10 mouse cellular contexts compared by ENCODE assay signal in the genomic region with DNA sequence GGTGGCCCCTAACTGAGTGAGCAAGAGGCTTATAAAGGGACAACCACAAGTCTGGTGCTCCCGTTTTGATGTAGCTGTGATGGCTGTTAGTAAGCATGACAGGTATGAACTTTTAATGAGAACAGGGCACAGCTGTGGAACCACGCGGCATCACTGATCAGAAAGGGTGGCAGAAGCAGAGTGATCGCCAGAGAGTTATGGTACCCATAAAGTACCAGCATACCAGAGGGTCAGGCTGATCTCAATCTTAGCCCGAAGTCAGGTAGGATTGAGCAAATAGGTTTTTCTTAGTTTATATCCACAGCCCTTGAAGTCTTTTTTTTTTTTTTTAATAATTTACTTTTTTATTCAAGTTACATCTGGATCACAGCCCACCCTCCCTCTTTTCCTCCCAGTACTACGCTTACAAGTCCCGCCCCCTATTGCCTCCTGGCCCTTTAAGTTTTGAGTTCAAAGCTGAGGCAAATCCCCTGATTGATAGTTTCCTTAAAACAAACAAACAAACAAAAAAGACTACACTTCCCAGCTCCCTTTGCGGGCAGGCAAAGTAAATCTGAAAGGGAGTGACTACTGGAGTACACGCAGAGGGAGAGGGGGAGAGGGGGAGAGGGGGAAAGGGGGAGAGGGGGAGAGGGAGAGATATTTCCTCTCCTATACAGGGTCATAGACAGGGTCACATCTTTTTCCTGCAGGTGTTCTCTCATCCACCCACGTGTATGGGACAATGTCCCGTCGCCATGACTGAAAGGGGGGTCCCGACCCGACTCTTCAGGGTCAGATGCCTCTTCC. TPM values are rescaled to one million over a fixed set of nuclear protein-coding genes. Genes with fewer than 3 reads are reported as not detected.
A peak's percentile ranks its signal among the peaks of the same experiment; 100 is the strongest.
DNase-seq lines count a peak whose midpoint lies in the region; ATAC-seq lines count a peak whose summit lies in the region.
"Had no signal": no experiment of that assay in that cellular context is flagged by ENCODE, and none has a peak within 500 bp of the region (broad histone marks: within the 10 kb centered on the region; RNA-seq: fewer than 3 reads in every experiment).

No protein-coding gene starts in this region.

- peaks cover 16% of the 10 kb centered on the region for H3K27me3 ChIP-seq in heart, embryonic 13.5 days (replicated peaks)
- no peaks in the 10 kb centered on the region for H3K27me3 ChIP-seq in embryonic facial prominence, embryonic 10.5 days (replicated peaks; ENCODE audit: low read depth, poor library complexity, severe bottlenecking)
- H3K27me3 ChIP-seq in hindbrain, embryonic 14.5 days (ENCODE audit: control insufficient read depth, insufficient read depth, low read length) = no peaks in the 10 kb centered on the region
- no peaks in the 10 kb centered on the region for H3K27me3 ChIP-seq in midbrain, embryonic 10.5 days (ENCODE audit: low read depth, poor library complexity, severe bottlenecking)

- DNase-seq in heart, adult 18-20 months = no peak
- no peak for DNase-seq in embryonic facial prominence, embryonic 10.5 days (ENCODE audit: low spot score)
- DNase-seq in hindbrain, embryonic 14.5 days (ENCODE audit: low spot score) = peak; percentile 40
- DNase-seq in midbrain, embryonic 10.5 days (ENCODE audit: low spot score) = peak; percentile 30
- DNase-seq in layer of hippocampus, postnatal 10 days (ENCODE audit: low spot score in 2 of 2) = no peak
- DNase-seq in cerebellum, adult 8-10 months = no peak
- DNase-seq in right cerebral cortex, postnatal 25 days = no peak

- H3K9me3 ChIP-seq in heart, embryonic 13.5 days = peaks cover 6% of the 10 kb centered on the region
- peaks cover 4% of the 10 kb centered on the region; the same call in 1 of the 2 replicates for H3K9me3 ChIP-seq in embryonic facial prominence, embryonic 10.5 days
- no peaks in the 10 kb centered on the region for H3K9me3 ChIP-seq in hindbrain, embryonic 14.5 days (ENCODE audit: control insufficient read depth, low read length)
- peaks cover 13% of the 10 kb centered on the region for H3K9me3 ChIP-seq in midbrain, embryonic 10.5 days (replicated peaks)

- H3K4me3 ChIP-seq in heart, embryonic 13.5 days = peak overlapping the region; percentile 47
- H3K4me3 ChIP-seq in embryonic facial prominence, embryonic 10.5 days = peak overlapping the region; percentile 51
- H3K4me3 ChIP-seq in hindbrain, embryonic 14.5 days (replicated peaks; ENCODE audit: low read length) = peak overlapping the region; percentile 47
- H3K4me3 ChIP-seq in midbrain, embryonic 10.5 days = peak overlapping the region; percentile 60

- H3K4me2 ChIP-seq in heart, embryonic 13.5 days = peak overlapping the region; percentile 85
- H3K4me2 ChIP-seq in hindbrain, embryonic 14.5 days (replicated peaks) = peak overlapping the region; percentile 79

- H3K36me3 ChIP-seq in heart, embryonic 13.5 days = no peaks in the 10 kb centered on the region
- H3K36me3 ChIP-seq in embryonic facial prominence, embryonic 10.5 days (replicated peaks) = no peaks in the 10 kb centered on the region
- no peaks in the 10 kb centered on the region for H3K36me3 ChIP-seq in hindbrain, embryonic 14.5 days (replicated peaks; ENCODE audit: control insufficient read depth, insufficient read depth)
- H3K36me3 ChIP-seq in midbrain, embryonic 10.5 days = no peaks in the 10 kb centered on the region

- WGBS in heart, embryonic 13.5 days = 32% methylated on average over 13 of the region's 14 CpGs
- 32% methylated on average over 14 of the region's 14 CpGs for WGBS in embryonic facial prominence, embryonic 10.5 days
- 32% methylated on average over 13 of the region's 14 CpGs for WGBS in hindbrain, embryonic 14.5 days
- 33% methylated on average over 13 of the region's 14 CpGs for WGBS in midbrain, embryonic 10.5 days

- no peak for ATAC-seq in heart, embryonic 13.5 days (ENCODE audit: extremely low read depth, insufficient number of reproducible peaks, low FRiP score, low TSS enrichment)
- peak; percentile 71 for ATAC-seq in hindbrain, embryonic 14.5 days (ENCODE audit: low FRiP score)

- H3K4me1 ChIP-seq in heart, embryonic 13.5 days = peaks cover 8% of the 10 kb centered on the region
- peaks cover 10% of the 10 kb centered on the region; the same call in 1 of the 2 replicates for H3K4me1 ChIP-seq in embryonic facial prominence, embryonic 10.5 days
- 0 out of 2 replicates have a peak, but pooled peaks cover 4% of the 10 kb centered on the region for H3K4me1 ChIP-seq in hindbrain, embryonic 14.5 days (replicated peaks; ENCODE audit: control insufficient read depth, insufficient read depth, low read length)
- H3K4me1 ChIP-seq in midbrain, embryonic 10.5 days = peaks cover 11% of the 10 kb centered on the region

- no peak overlapping the region for H3K27ac ChIP-seq in heart, embryonic 13.5 days (replicated peaks)
- no peak overlapping the region for H3K27ac ChIP-seq in embryonic facial prominence, embryonic 10.5 days (replicated peaks)
- no peak overlapping the region for H3K27ac ChIP-seq in hindbrain, embryonic 14.5 days
- H3K27ac ChIP-seq in midbrain, embryonic 10.5 days (replicated peaks) = 0 out of 2 replicates have a peak overlapping the region, but pooled peaks have one; percentile 67
- H3K27ac ChIP-seq: macrophage had no signal

- H3K9ac ChIP-seq in heart, embryonic 13.5 days = peak overlapping the region; percentile 73
- H3K9ac ChIP-seq in hindbrain, embryonic 14.5 days = peak overlapping the region; percentile 57

RNA-seq across cellular contexts. Expression of gene Pglyrp1, which starts 1.1 kb away (rescaled TPM):
- 0.82 and 1.2 TPM in 2 replicates for polyA plus RNA-seq in heart, embryonic 13.5 days (2015; fragmentation: Nextera tagmentation; extraction: Ambion mirVana)
- 1 to 10 TPM; 1.6 to 5.5 TPM for total RNA-seq in heart, adult 18-20 months (2021)
- 0.69 and 0.70 TPM in 2 replicates for polyA plus RNA-seq in embryonic facial prominence, embryonic 10.5 days (2016; fragmentation: Nextera tagmentation; extraction: Ambion mirVana)
- 24.5 and 25.2 TPM in 2 replicates for polyA plus RNA-seq in hindbrain, embryonic 14.5 days (2014; fragmentation: Nextera tagmentation; extraction: Ambion mirVana)
- 1.6 and 1.7 TPM in 2 replicates for polyA plus RNA-seq in midbrain, embryonic 10.5 days (2016; fragmentation: Nextera tagmentation; extraction: Ambion mirVana)
- 10 to 100 TPM; 22.0 to 27.9 TPM for total RNA-seq in layer of hippocampus, postnatal 10 days (2021)

RNA-seq across cellular contexts. Expression of gene Mill2, which starts 32.4 kb away (rescaled TPM):
- polyA plus RNA-seq in heart, embryonic 13.5 days (2015; fragmentation: Nextera tagmentation; extraction: Ambion mirVana) = 0.16 and 0.18 TPM in 2 replicates
- 1 to 10 TPM; 6.1 to 7.2 TPM for total RNA-seq in heart, adult 18-20 months (2021)
- not detected in 2 replicates for polyA plus RNA-seq in embryonic facial prominence, embryonic 10.5 days (2016; fragmentation: Nextera tagmentation; extraction: Ambion mirVana)
- polyA plus RNA-seq in hindbrain, embryonic 14.5 days (2014; fragmentation: Nextera tagmentation; extraction: Ambion mirVana) = 0.39 and 0.50 TPM in 2 replicates
- polyA plus RNA-seq in midbrain, embryonic 10.5 days (2016; fragmentation: Nextera tagmentation; extraction: Ambion mirVana) = 0.14 and 0.30 TPM in 2 replicates
- total RNA-seq in layer of hippocampus, postnatal 10 days (2021) = 1 to 10 TPM; 1.5 to 2.2 TPM

RNA-seq across cellular contexts. Expression of gene Ccdc61, which starts 38.0 kb away (rescaled TPM):
- 18.2 and 23.0 TPM in 2 replicates for polyA plus RNA-seq in heart, embryonic 13.5 days (2015; fragmentation: Nextera tagmentation; extraction: Ambion mirVana)
- 10 to 100 TPM in 1 of 2 experiments, 1 to 10 TPM in 1; 8.8 to 10.2 TPM for total RNA-seq in heart, adult 18-20 months (2021)
- 30.9 and 34.8 TPM in 2 replicates for polyA plus RNA-seq in embryonic facial prominence, embryonic 10.5 days (2016; fragmentation: Nextera tagmentation; extraction: Ambion mirVana)
- 23.9 and 24.0 TPM in 2 replicates for polyA plus RNA-seq in hindbrain, embryonic 14.5 days (2014; fragmentation: Nextera tagmentation; extraction: Ambion mirVana)
- 38.5 and 38.7 TPM in 2 replicates for polyA plus RNA-seq in midbrain, embryonic 10.5 days (2016; fragmentation: Nextera tagmentation; extraction: Ambion mirVana)
- 10 to 100 TPM; 11.9 to 14.4 TPM for total RNA-seq in layer of hippocampus, postnatal 10 days (2021)

RNA-seq across cellular contexts. Expression of gene Psg17, which starts 50.8 kb away (rescaled TPM):
- 0.09 TPM in 1 of 2 replicates, not detected in the other for polyA plus RNA-seq in heart, embryonic 13.5 days (2015; fragmentation: Nextera tagmentation; extraction: Ambion mirVana)
- total RNA-seq in heart, adult 18-20 months (2021) = not detected
- 0.11 TPM in 1 of 2 replicates, not detected in the other for polyA plus RNA-seq in embryonic facial prominence, embryonic 10.5 days (2016; fragmentation: Nextera tagmentation; extraction: Ambion mirVana)
- polyA plus RNA-seq in hindbrain, embryonic 14.5 days (2014; fragmentation: Nextera tagmentation; extraction: Ambion mirVana) = 0.12 TPM in 1 of 2 replicates, not detected in the other
- polyA plus RNA-seq in midbrain, embryonic 10.5 days (2016; fragmentation: Nextera tagmentation; extraction: Ambion mirVana) = not detected in 2 replicates
- not detected for total RNA-seq in layer of hippocampus, postnatal 10 days (2021)
- total RNA-seq: common myeloid progenitor, adult 5-6 weeks had no signal
- polyA plus RNA-seq: macrophage had no signal

RNA-seq across cellular contexts. Expression of gene Nova2, which starts 53.5 kb away (rescaled TPM):
- polyA plus RNA-seq in heart, embryonic 13.5 days (2015; fragmentation: Nextera tagmentation; extraction: Ambion mirVana) = 0.52 and 0.60 TPM in 2 replicates
- 1 to 10 TPM; 4.4 to 4.9 TPM for total RNA-seq in heart, adult 18-20 months (2021)
- polyA plus RNA-seq in embryonic facial prominence, embryonic 10.5 days (2016; fragmentation: Nextera tagmentation; extraction: Ambion mirVana) = 0.98 and 1.5 TPM in 2 replicates
- 15.4 and 16.3 TPM in 2 replicates for polyA plus RNA-seq in hindbrain, embryonic 14.5 days (2014; fragmentation: Nextera tagmentation; extraction: Ambion mirVana)
- polyA plus RNA-seq in midbrain, embryonic 10.5 days (2016; fragmentation: Nextera tagmentation; extraction: Ambion mirVana) = 3.9 and 6.2 TPM in 2 replicates
- 100 to 1,000 TPM; 106 to 112 TPM for total RNA-seq in layer of hippocampus, postnatal 10 days (2021)

Comparison
In these comparisons a context has a peak if more than half of its experiments do, and no peak if none do; other contexts are left out.
1. DNase-seq: peak in hindbrain, embryonic 14.5 days (single experiment) and midbrain, embryonic 10.5 days (single experiment); none in heart, adult 18-20 months (0 of 2), embryonic facial prominence, embryonic 10.5 days (single experiment), layer of hippocampus, postnatal 10 days (0 of 2), cerebellum, adult 8-10 months (single experiment) and right cerebral cortex, postnatal 25 days (single experiment).
2. Peak in every context shown above with its lines, with median percentiles within 50 percentile points of each other: H3K4me3 ChIP-seq.